Mouse (Mus musculus): Measurements from ENCODE around the gene Sox10. TPM values are rescaled to one million over a fixed set of nuclear protein-coding genes. Genes with fewer than 3 reads are reported as not detected.

Gene Sox10
- polyA plus RNA-seq (2015; fragmentation: Nextera tagmentation; extraction: Ambion mirVana) = 9.0 and 9.5 TPM in 2 replicates

DNA sequence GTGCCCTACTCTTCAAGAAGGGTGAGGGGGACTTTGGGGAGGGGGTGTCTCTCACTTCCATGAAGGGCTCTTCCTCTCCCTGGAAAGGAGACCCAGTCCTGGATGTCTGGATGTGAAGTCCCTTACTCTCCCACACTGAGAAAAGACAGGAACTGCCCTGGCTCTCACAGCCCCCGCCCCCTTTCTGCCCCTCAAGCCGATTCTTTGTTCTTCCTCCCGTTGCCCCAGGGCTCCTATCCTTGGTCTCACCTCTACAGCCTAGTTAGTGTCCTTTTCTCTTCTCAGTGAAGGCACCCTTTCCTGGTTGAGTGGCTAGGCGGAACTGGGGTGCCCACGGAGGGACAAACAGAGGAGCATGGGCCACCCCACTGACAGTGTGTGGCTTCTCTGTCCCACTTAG, at the start of gene Sox10:
Gene Sox10 (minus strand): TSS at position 101 of the 400 bp plus-strand sequence.
- no peak for ATAC-seq
- 52% methylated on average over 5 of the region's 5 CpGs for WGBS
- Histone ChIP-seq H3K36me3 (ENCODE audit: control insufficient read depth, insufficient read depth, low read length) (no peaks in the 10 kb centered on the region), H3K9me3 (ENCODE audit: control insufficient read depth, low read length) (no peaks in the 10 kb centered on the region), H3K27me3 (replicated peaks; ENCODE audit: control insufficient read depth, insufficient read depth, low read length) (peaks cover 31% of the 10 kb centered on the region), H3K27ac (ENCODE audit: low read depth, low read length) (peak within 1 kb of the TSS; percentile 14; the same call in 1 of the 2 replicates), H3K4me3 (ENCODE audit: low read length) (peak within 1 kb of the TSS; percentile 10; the same call in 1 of the 2 replicates), H3K9ac (ENCODE audit: low read depth, low read length) (no peak within 1 kb of the TSS), H3K4me1 (ENCODE audit: control insufficient read depth, insufficient read depth, low read depth, low read length) (no peaks in the 10 kb centered on the region), H3K4me2 (ENCODE audit: low read length) (no peak within 1 kb of the TSS)

DNA sequence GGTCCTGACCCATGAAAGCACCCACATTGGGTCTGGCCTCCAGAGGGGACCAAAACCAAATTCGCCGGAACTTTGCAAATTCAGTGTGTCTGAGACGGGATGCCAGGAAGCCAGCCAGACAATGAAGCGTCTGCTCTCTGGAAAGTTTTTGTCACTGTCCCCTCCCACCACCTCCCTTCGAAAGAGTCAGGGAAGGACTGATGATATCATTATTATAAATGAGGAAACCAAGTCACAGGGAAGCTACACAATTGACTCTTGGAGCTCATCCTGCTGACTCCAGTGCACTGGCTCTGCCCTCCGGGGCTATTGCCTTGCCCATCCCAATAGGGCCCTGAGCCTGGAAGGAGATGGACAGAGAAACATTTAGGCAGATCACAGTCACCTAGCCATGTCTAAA, 48.6 kb upstream of the Sox10 start:
- Histone ChIP-seq H3K4me2 (ENCODE audit: low read length) (no peak overlapping the region), H3K9ac (ENCODE audit: low read depth, low read length) (no peak overlapping the region), H3K27me3 (replicated peaks; ENCODE audit: control insufficient read depth, insufficient read depth, low read length) (no peaks in the 10 kb centered on the region), H3K4me1 (ENCODE audit: control insufficient read depth, insufficient read depth, low read depth, low read length) (no peaks in the 10 kb centered on the region), H3K4me3 (ENCODE audit: low read length) (no peak overlapping the region), H3K27ac (ENCODE audit: low read depth, low read length) (no peak overlapping the region), H3K36me3 (ENCODE audit: control insufficient read depth, insufficient read depth, low read length) (no peaks in the 10 kb centered on the region), H3K9me3 (ENCODE audit: control insufficient read depth, low read length) (no peaks in the 10 kb centered on the region)
- ATAC-seq = no peak
- 61% methylated on average over 6 of the region's 6 CpGs for WGBS

DNA sequence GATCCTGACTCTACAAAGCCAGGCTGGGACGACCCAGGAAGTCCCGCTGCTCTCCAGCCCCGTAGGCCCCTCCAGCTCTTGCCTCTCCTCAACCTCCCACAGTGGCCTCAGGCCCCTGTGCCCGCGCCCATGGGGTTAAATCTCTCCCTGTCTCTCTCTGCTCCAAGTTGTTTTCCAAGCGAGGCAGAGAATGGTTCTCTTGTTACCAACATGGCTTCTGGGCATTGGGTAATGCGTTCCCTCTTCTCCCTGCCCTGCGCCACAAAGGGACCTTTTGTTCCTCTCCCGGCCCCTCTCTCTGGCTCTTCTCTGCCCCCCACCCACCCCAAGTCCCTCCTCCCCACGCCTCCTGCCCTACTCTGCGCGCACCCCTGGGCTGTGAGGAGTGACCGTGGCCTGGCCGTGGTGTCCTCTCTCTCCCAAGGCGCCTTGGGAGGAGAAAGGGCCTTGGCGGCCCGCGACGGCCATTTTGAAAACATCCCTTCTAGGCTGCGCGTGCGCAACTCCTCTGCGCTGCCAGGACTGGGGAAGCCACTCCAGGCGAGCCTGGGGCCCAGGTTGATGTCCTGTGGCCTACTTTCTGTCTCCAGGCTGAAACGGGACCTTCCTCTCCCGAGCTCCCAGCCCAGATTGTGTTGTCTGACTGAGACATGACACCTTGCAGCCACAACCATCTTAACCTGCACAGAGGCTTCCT, 47.9 kb upstream of the Sox10 start:
- peak; percentile 60; the same call in 1 of the 2 replicates for ATAC-seq
- WGBS = 84% methylated on average over 26 of the region's 26 CpGs
- H3K27ac ChIP-seq (ENCODE audit: low read depth, low read length) = no peak overlapping the region

DNA sequence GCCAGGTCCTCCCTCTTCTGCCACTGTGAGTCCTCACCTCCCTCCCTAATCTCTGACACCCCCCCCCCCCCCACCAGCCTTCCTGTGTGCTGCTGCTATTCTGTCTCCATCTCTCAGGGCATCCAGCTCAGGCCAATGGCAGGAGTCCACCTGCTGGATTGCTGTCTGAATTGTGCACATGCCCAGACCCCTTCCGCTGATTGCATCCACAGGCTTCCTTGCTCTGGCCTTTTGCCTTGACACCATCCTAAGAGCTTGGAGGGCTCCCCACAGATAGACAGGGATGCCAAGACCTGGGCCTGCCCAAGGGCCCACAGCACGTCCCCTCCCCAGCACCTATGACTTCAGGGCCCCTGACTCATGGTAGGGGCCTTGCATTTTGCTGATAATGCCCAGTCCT, 45.3 kb upstream of the Sox10 start:
- H3K9me3 ChIP-seq (ENCODE audit: control insufficient read depth, low read length) = no peaks in the 10 kb centered on the region
- no peak overlapping the region for H3K9ac ChIP-seq (ENCODE audit: low read depth, low read length)
- H3K27ac ChIP-seq (ENCODE audit: low read depth, low read length) = no peak overlapping the region
- no peaks in the 10 kb centered on the region for H3K36me3 ChIP-seq (ENCODE audit: control insufficient read depth, insufficient read depth, low read length)
- H3K27me3 ChIP-seq (replicated peaks; ENCODE audit: control insufficient read depth, insufficient read depth, low read length) = no peaks in the 10 kb centered on the region
- ATAC-seq = no peak
- no peaks in the 10 kb centered on the region for H3K4me1 ChIP-seq (ENCODE audit: control insufficient read depth, insufficient read depth, low read depth, low read length)
- no peak overlapping the region for H3K4me2 ChIP-seq (ENCODE audit: low read length)
- no peak overlapping the region for H3K4me3 ChIP-seq (ENCODE audit: low read length)
- WGBS = 68% methylated on average over 2 of the region's 2 CpGs

More for the DNA sequence above, 47.9 kb upstream of the Sox10 start:
- H3K4me2 ChIP-seq (ENCODE audit: low read length) = no peak overlapping the region
- no peaks in the 10 kb centered on the region for H3K9me3 ChIP-seq (ENCODE audit: control insufficient read depth, low read length)
- no peak overlapping the region for H3K4me3 ChIP-seq (ENCODE audit: low read length)
- no peaks in the 10 kb centered on the region for H3K36me3 ChIP-seq (ENCODE audit: control insufficient read depth, insufficient read depth, low read length)
- no peaks in the 10 kb centered on the region for H3K27me3 ChIP-seq (replicated peaks; ENCODE audit: control insufficient read depth, insufficient read depth, low read length)
- H3K4me1 ChIP-seq (ENCODE audit: control insufficient read depth, insufficient read depth, low read depth, low read length) = no peaks in the 10 kb centered on the region
- no peak overlapping the region for H3K9ac ChIP-seq (ENCODE audit: low read depth, low read length)

DNA sequence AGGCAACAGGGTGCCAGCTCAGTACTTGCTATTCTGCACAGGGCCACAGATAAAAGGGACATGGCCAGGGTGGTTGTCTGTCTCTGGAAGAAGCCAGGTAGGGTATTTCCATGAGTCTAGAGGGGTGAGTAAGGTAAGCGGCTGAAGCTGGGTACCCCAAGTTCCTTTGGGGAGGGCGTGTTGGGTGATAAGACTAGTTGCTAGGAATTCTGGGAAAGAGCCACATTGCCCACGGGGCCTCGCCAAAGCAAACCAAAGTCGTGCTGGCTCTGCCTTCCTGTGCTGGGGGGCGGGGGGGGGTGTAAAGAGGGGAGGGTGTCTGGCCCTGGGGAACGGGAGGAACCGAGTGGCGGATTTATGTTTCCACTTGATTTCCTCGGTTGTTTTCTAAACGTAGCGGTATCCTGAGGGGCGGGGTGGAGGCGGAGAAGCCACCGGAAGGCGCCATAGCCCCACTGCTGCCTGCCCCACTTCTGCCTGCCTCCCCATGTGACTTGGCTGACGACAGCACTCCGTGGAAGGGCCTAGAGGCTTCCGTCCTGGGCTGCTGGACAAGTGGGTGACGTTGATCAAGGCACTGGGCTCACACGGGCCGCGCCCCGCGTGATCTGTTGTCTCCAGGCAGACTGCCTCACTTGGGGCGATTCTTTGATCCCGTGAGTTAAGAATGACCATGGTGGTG, 43.9 kb upstream of the Sox10 start:
- WGBS = 75% methylated on average over 27 of the region's 27 CpGs
- Histone ChIP-seq H3K27ac (ENCODE audit: low read depth, low read length) (no peak overlapping the region), H3K27me3 (replicated peaks; ENCODE audit: control insufficient read depth, insufficient read depth, low read length) (no peaks in the 10 kb centered on the region), H3K4me1 (ENCODE audit: control insufficient read depth, insufficient read depth, low read depth, low read length) (no peaks in the 10 kb centered on the region), H3K9me3 (ENCODE audit: control insufficient read depth, low read length) (no peaks in the 10 kb centered on the region), H3K9ac (ENCODE audit: low read depth, low read length) (no peak overlapping the region), H3K4me2 (ENCODE audit: low read length) (no peak overlapping the region), H3K36me3 (ENCODE audit: control insufficient read depth, insufficient read depth, low read length) (no peaks in the 10 kb centered on the region), H3K4me3 (ENCODE audit: low read length) (no peak overlapping the region)
- no peak for ATAC-seq

DNA sequence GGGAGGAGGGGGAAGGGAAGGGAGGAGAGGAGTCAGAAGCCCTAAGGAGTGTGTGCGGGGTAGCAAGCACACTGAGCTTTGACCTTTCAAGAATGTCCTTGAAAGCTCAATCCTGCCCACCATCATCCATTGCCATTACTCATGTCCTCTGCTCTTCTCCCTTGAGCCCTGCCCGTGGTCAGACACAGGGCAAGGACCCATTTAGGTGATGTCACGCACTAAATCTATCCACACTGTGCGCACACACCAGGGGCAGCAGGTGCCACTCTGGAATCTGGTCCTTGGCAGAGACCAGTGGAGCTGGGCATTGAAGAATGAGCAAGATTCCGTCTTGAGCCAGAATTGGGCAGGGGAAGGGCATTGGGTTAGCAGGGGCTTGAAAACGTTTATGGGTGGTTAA, 43.2 kb upstream of the Sox10 start:
- Histone ChIP-seq H3K36me3 (ENCODE audit: control insufficient read depth, insufficient read depth, low read length) (no peaks in the 10 kb centered on the region), H3K4me2 (ENCODE audit: low read length) (no peak overlapping the region), H3K27ac (ENCODE audit: low read depth, low read length) (no peak overlapping the region), H3K4me1 (ENCODE audit: control insufficient read depth, insufficient read depth, low read depth, low read length) (no peaks in the 10 kb centered on the region), H3K4me3 (ENCODE audit: low read length) (no peak overlapping the region), H3K27me3 (replicated peaks; ENCODE audit: control insufficient read depth, insufficient read depth, low read length) (no peaks in the 10 kb centered on the region), H3K9ac (ENCODE audit: low read depth, low read length) (no peak overlapping the region), H3K9me3 (ENCODE audit: control insufficient read depth, low read length) (no peaks in the 10 kb centered on the region)
- WGBS = 82% methylated on average over 6 of the region's 6 CpGs
- no peak for ATAC-seq

DNA sequence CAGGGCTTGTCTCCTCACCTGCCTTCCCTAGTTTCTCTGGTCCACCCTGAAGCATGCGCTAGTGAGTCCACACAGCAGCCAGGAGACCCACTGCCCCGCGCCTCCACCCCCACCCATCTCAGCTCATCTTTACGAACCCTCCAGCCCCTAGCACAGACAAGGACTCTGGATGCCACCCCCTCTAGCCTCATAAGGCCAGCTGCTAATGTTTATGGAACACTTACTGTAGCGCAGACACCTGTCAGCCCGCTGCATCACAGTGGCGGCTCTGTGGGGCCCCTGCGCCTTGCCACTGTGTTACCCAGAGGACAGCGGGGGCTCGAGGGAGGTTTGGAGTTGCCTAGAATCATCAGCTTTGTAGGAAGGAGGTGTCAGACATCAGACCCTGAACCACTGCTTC, 37.5 kb upstream of the Sox10 start:
- Histone ChIP-seq H3K36me3 (ENCODE audit: control insufficient read depth, insufficient read depth, low read length) (no peaks in the 10 kb centered on the region), H3K27ac (ENCODE audit: low read depth, low read length) (no peak overlapping the region), H3K4me2 (ENCODE audit: low read length) (no peak overlapping the region), H3K4me3 (ENCODE audit: low read length) (no peak overlapping the region), H3K27me3 (replicated peaks; ENCODE audit: control insufficient read depth, insufficient read depth, low read length) (no peaks in the 10 kb centered on the region), H3K9ac (ENCODE audit: low read depth, low read length) (no peak overlapping the region; the same call in 1 of the 2 replicates), H3K4me1 (ENCODE audit: control insufficient read depth, insufficient read depth, low read depth, low read length) (0 out of 2 replicates have a peak, but pooled peaks cover 3% of the 10 kb centered on the region), H3K9me3 (ENCODE audit: control insufficient read depth, low read length) (no peaks in the 10 kb centered on the region)
- 34% methylated on average over 10 of the region's 10 CpGs for WGBS
- peak; percentile 59 for ATAC-seq

DNA sequence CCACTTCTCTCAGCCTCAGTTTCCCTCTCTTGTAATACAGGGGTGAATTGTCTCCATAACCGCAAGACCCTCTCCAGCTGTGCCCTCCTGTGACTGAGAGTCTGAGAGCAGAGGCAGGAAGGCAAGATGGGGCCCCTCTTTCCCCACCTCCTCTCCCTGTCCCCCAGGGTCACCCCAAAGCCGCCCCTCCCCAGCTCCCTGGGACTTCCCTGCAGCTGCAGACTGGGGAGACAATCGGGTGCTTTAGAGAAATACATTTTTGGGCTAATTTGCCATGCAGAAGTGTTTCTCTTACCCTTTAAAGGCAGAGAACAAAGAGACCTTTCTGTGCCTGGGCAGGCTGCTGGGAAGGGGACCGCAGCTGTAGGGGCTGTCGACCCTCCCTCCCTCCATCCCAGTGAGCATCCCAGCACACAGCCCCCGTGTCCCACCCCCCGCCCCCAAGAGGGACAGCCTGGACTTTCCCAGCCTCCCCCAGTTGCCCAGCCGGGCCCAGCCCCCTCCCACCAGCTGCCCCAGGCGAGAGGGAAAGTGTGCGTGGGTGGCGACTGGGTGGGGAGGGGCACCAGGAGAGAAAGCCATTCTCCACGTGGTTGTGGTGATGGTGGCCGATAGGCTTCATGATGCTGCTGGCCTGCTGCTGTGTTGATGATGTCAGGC, 36.6 kb upstream of the Sox10 start:
- no peak overlapping the region for H3K4me3 ChIP-seq (ENCODE audit: low read length)
- H3K4me2 ChIP-seq (ENCODE audit: low read length) = 0 out of 2 replicates have a peak overlapping the region, but pooled peaks have one; percentile 23
- H3K27me3 ChIP-seq (replicated peaks; ENCODE audit: control insufficient read depth, insufficient read depth, low read length) = no peaks in the 10 kb centered on the region
- 0 out of 2 replicates have a peak overlapping the region, but pooled peaks have one; percentile 23 for H3K27ac ChIP-seq (ENCODE audit: low read depth, low read length)
- H3K9ac ChIP-seq (ENCODE audit: low read depth, low read length) = peak overlapping the region; percentile 25; the same call in 1 of the 2 replicates
- H3K36me3 ChIP-seq (ENCODE audit: control insufficient read depth, insufficient read depth, low read length) = no peaks in the 10 kb centered on the region
- no peaks in the 10 kb centered on the region for H3K9me3 ChIP-seq (ENCODE audit: control insufficient read depth, low read length)
- ATAC-seq = peak; percentile 79
- H3K4me1 ChIP-seq (ENCODE audit: control insufficient read depth, insufficient read depth, low read depth, low read length) = 0 out of 2 replicates have a peak, but pooled peaks cover 3% of the 10 kb centered on the region
- WGBS = 12% methylated on average over 13 of the region's 13 CpGs
